Mouse (Mus musculus) liver, embryonic 12.5 days (tissue): ENCODE results near the gene Abca15. TPM values are rescaled to one million over a fixed set of nuclear protein-coding genes. Genes with fewer than 3 reads are reported as not detected.

Source experiments
- polyA plus RNA-seq: library from polyadenylated mRNA; unstranded; fragments of >200 nt; fragmentation: Nextera tagmentation; extraction: Ambion mirVana; gene quantifications from 2 replicates; pipeline ENCODE4 v1.2.1, GENCODE M21; 2016

Gene Abca15
- polyA plus RNA-seq, 1 experiment from 2014 or later: not detected

Other genes with a start within 250 kb of the Abca15 start
- not detected in 2 replicates for gene Dnah3, start 233.4 kb upstream of the Abca15 start, polyA plus RNA-seq
- gene Tmem159, start 226.3 kb upstream of the Abca15 start, polyA plus RNA-seq: 3.9 and 4.0 TPM in 2 replicates
- not detected in 2 replicates for gene Zp2, start 183.4 kb upstream of the Abca15 start, polyA plus RNA-seq
- 1.2 and 1.3 TPM in 2 replicates for gene Anks4b, start 154.8 kb upstream of the Abca15 start, polyA plus RNA-seq
- 0.23 and 0.43 TPM in 2 replicates for gene Crym, start 126.6 kb upstream of the Abca15 start, polyA plus RNA-seq
- 0.43 TPM in 1 of 2 replicates, not detected in the other for gene Abca14, start 124.7 kb upstream of the Abca15 start, polyA plus RNA-seq
- not detected in 2 replicates for gene Abca16, start 81.0 kb downstream of the Abca15 start, polyA plus RNA-seq